Mouse (Mus musculus) adrenal gland, adult 8-10 months (tissue): ENCODE measurements around the gene Olfr1442. TPM values are rescaled to one million over a fixed set of nuclear protein-coding genes. Genes with fewer than 3 reads are reported as not detected.

Experiments used
- total RNA-seq, 4 experiments: library from RNA; stranded (reverse); gene quantifications; 2 replicates each; pipeline ENCODE4 v1.2.4; 2022

Gene Olfr1442
- total RNA-seq, 4 experiments from 2014 or later = not detected

Other genes with a start within 250 kb of the Olfr1442 start
- not detected for gene Pfpl, start 242.5 kb upstream of the Olfr1442 start, total RNA-seq
- gene Mpeg1, start 209.7 kb upstream of the Olfr1442 start, total RNA-seq = 10 to 100 TPM; 29.9 to 72.1 (median 53.2) TPM
- gene Dtx4, start 169.0 kb upstream of the Olfr1442 start, total RNA-seq = 10 to 100 TPM; 12.6 to 26.3 (median 19.7) TPM
- 1 to 10 TPM; 2.2 to 5.5 (median 4.6) TPM for gene Fam111a, start 124.7 kb upstream of the Olfr1442 start, total RNA-seq
- under 1 TPM in 1 of 4 experiments, not detected in 3; 0.16 TPM for gene Gm4952, start 70.5 kb upstream of the Olfr1442 start, total RNA-seq
- not detected for gene Glyat, start 37.1 kb upstream of the Olfr1442 start, total RNA-seq
- gene Olfr1443, start 7.7 kb downstream of the Olfr1442 start, total RNA-seq = not detected
- under 1 TPM in 1 of 4 experiments, not detected in 3; 0.35 TPM for gene Keg1, start 25.3 kb downstream of the Olfr1442 start, total RNA-seq
- 1 to 10 TPM; 1.1 to 3.6 (median 2.3) TPM for gene Cntf, start 95.2 kb downstream of the Olfr1442 start, total RNA-seq
- 10 to 100 TPM; 70.3 to 80.8 (median 71.4) TPM for gene Zfp91, start 125.7 kb downstream of the Olfr1442 start, total RNA-seq
- gene Lpxn, start 125.8 kb downstream of the Olfr1442 start, total RNA-seq = 1 to 10 TPM; 2.1 to 5.8 (median 3.9) TPM
- gene Gm5244, start 176.2 kb downstream of the Olfr1442 start, total RNA-seq = not detected
- gene Olfr1444, start 186.8 kb downstream of the Olfr1442 start, total RNA-seq = not detected
- gene Olfr1445, start 213.4 kb downstream of the Olfr1442 start, total RNA-seq = not detected
- not detected for gene Olfr1446, start 223.1 kb downstream of the Olfr1442 start, total RNA-seq
- not detected for gene Olfr1447, start 233.3 kb downstream of the Olfr1442 start, total RNA-seq